Mouse (Mus musculus) small intestine, adult 2 months (tissue): ENCODE measurements around the gene Nudt8. TPM values are rescaled to one million over a fixed set of nuclear protein-coding genes. Genes with fewer than 3 reads are reported as not detected.

Experiments
- H3K27ac ChIP-seq: fragments of 200-500 bp; 2 replicates; pipeline ENCODE4 v1.5.1; 2012; ENCODE audit warnings: low read depth, low read length, control low read depth, inconsistent platforms; ENCODE audit not compliant: insufficient read depth
- H3K27me3 ChIP-seq: fragments of 200-500 bp; 2 replicates; pipeline ENCODE4 v1.6.1; 2012; ENCODE audit warnings: mild to moderate bottlenecking, moderate library complexity, low read length, inconsistent platforms; ENCODE audit not compliant: control insufficient read depth, insufficient read depth
- H3K36me3 ChIP-seq: fragments of 200-500 bp; 2 replicates; pipeline ENCODE4 v1.6.1; 2012; ENCODE audit warnings: mild to moderate bottlenecking, low read length, control low read depth, inconsistent platforms; ENCODE audit not compliant: control insufficient read depth, insufficient read depth
- H3K4me1 ChIP-seq: fragments of 200-500 bp; 2 replicates; pipeline ENCODE4 v1.6.1; 2012; ENCODE audit warnings: low read length, inconsistent platforms, mixed read lengths; ENCODE audit not compliant: control insufficient read depth, insufficient read depth, insufficient read length
- H3K4me3 ChIP-seq: fragments of 200-500 bp; 2 replicates; pipeline ENCODE4 v1.5.1; 2012; ENCODE audit warnings: low read depth, mild to moderate bottlenecking, control low read depth, inconsistent platforms, low read length, moderate library complexity
- CTCF ChIP-seq: fragments of 200-500 bp; IDR thresholded peaks from 2 replicates; pipeline ENCODE4 v1.5.1; 2012; ENCODE audit warnings: low read depth, mild to moderate bottlenecking, control low read depth, inconsistent platforms, low read length, moderate library complexity, mixed read lengths; ENCODE audit not compliant: insufficient replicate concordance, insufficient read length; ENCODE audit errors: extremely low read depth
- POLR2A ChIP-seq: fragments of 200-500 bp; IDR thresholded peaks from 2 replicates; pipeline ENCODE4 v1.6.1; 2012; ENCODE audit warnings: low read depth, mild to moderate bottlenecking, control low read depth, inconsistent platforms, low read length, moderate library complexity
- WGBS: fragments of 180-500 bp; shearing (Covaris S2); methylation state at CpG from one replicate; pipeline ENCODE4 v1.1.7; 2018; 5-methylcytosine and 5-hydroxymethylcytosine counted together
- polyA plus RNA-seq: library from polyadenylated mRNA; depleted of rRNA; stranded (reverse); fragments of >200 nt; gene quantifications from 2 replicates; pipeline ENCODE4 v1.2.3, GENCODE M21; 2012

The Nudt8 gene
- polyA plus RNA-seq, 1 experiment: 30.6 TPM

GRCm38 (mm10) chr19:3990804-3991203 is 9.6 kb upstream of the Nudt8 start:
- no peaks in the 10 kb centered on the region; the same call in 1 of the 2 replicates for H3K36me3 ChIP-seq
- no peak overlapping the region for H3K4me3 ChIP-seq
- peaks cover 12% of the 10 kb centered on the region for H3K4me1 ChIP-seq
- 67% methylated on average over 6 of the region's 6 CpGs for WGBS
- no peak for TF ChIP-seq POLR2A
- H3K27me3 ChIP-seq: no peaks in the 10 kb centered on the region
- H3K27ac ChIP-seq: no peak overlapping the region

GRCm38 (mm10) chr19:3991562-3991961 is 8.8 kb upstream of the Nudt8 start:
- Histone ChIP-seq H3K4me3 (no peak overlapping the region), H3K27me3 (no peaks in the 10 kb centered on the region), H3K36me3 (no peaks in the 10 kb centered on the region; the same call in 1 of the 2 replicates), H3K4me1 (peaks cover 9% of the 10 kb centered on the region), H3K27ac (no peak overlapping the region)
- WGBS: 96% methylated on average over 3 of the region's 3 CpGs
- TF ChIP-seq CTCF: no peak
- no peak for TF ChIP-seq POLR2A

- no peaks in the 10 kb centered on the region; the same call in 1 of the 2 replicates for H3K36me3 ChIP-seq
- WGBS: 91% methylated on average over 3 of the region's 3 CpGs
- H3K4me1 ChIP-seq: peaks cover 7% of the 10 kb centered on the region
- TF ChIP-seq CTCF: no peak
- no peak for TF ChIP-seq POLR2A
- H3K27ac ChIP-seq: no peak overlapping the region
- H3K4me3 ChIP-seq: no peak overlapping the region
- no peaks in the 10 kb centered on the region for H3K27me3 ChIP-seq
These were observed 8.4 kb upstream of the Nudt8 start for GRCm38 (mm10) chr19:3991966-3992365.

GRCm38 (mm10) chr19:3992416-3992815 is 8.0 kb upstream of the Nudt8 start, which contains the start of gene Tbx10:
TSS of gene Tbx10 (plus strand) at chr19:3992752.
- Histone ChIP-seq H3K27me3 (no peaks in the 10 kb centered on the region), H3K4me1 (peaks cover 9% of the 10 kb centered on the region), H3K4me3 (no peak within 1 kb of the TSS), H3K27ac (no peak within 1 kb of the TSS), H3K36me3 (no peaks in the 10 kb centered on the region; the same call in 1 of the 2 replicates)
- 77% methylated on average over 5 of the region's 5 CpGs for WGBS
- TF ChIP-seq POLR2A (no peak), CTCF (no peak)

- H3K27me3 ChIP-seq: no peaks in the 10 kb centered on the region
- H3K36me3 ChIP-seq: no peaks in the 10 kb centered on the region
- peaks cover 20% of the 10 kb centered on the region for H3K4me1 ChIP-seq
- WGBS: 75% methylated on average over 6 of the region's 6 CpGs
- TF ChIP-seq POLR2A: no peak
- TF ChIP-seq CTCF: no peak
- no peak overlapping the region for H3K27ac ChIP-seq
- no peak overlapping the region for H3K4me3 ChIP-seq
These were observed 5.4 kb upstream of the Nudt8 start for GRCm38 (mm10) chr19:3994932-3995331.

- TF ChIP-seq POLR2A (no peak), CTCF (no peak)
- WGBS: 87% methylated on average over 3 of the region's 3 CpGs
- Histone ChIP-seq H3K4me1 (peaks cover 20% of the 10 kb centered on the region), H3K27ac (no peak overlapping the region), H3K4me3 (no peak overlapping the region), H3K36me3 (no peaks in the 10 kb centered on the region), H3K27me3 (no peaks in the 10 kb centered on the region)
These were observed 4.9 kb upstream of the Nudt8 start for GRCm38 (mm10) chr19:3995505-3995904.

- 76% methylated on average over 7 of the region's 7 CpGs for WGBS
- Histone ChIP-seq H3K36me3 (no peaks in the 10 kb centered on the region), H3K4me3 (no peak overlapping the region), H3K27ac (no peak overlapping the region), H3K27me3 (no peaks in the 10 kb centered on the region), H3K4me1 (peaks cover 23% of the 10 kb centered on the region)
- TF ChIP-seq CTCF: no peak
- no peak for TF ChIP-seq POLR2A
These were observed 4.3 kb upstream of the Nudt8 start for GRCm38 (mm10) chr19:3996106-3996505.
